Mouse (Mus musculus): ENCODE measurements around the gene Rab37. TPM values are rescaled to one million over a fixed set of nuclear protein-coding genes. Genes with fewer than 3 reads are reported as not detected.

Gene Rab37
- polyA plus RNA-seq, 1 experiment from 2014 or later = 1.7 TPM

DNA sequence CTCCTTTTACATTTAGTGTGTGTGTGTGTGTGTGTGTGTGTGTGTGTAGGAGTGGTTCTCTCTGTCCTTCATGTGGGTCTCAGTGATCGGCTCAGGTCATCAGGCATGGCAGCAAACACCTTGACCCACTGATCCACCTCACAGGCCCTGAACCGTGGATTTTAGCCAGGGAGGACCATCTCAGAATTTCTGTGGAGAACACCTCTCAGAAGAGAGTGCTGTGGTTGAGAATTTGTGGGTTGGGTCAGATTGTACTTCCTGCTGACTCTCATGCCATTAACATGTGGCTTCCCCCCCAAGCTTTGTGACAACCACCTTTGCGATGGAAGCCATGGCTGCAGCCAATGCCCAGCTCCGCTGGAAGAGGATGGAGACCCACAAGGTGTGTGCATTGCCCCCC is 109.3 kb downstream of the Rab37 start:
- Histone ChIP-seq H3K4me2 (replicated peaks; ENCODE audit: low read depth) (no peak overlapping the region), H3K9ac (ENCODE audit: low read length) (no peak overlapping the region), H3K36me3 (ENCODE audit: control insufficient read depth, insufficient read depth, low read length) (peaks cover 17% of the 10 kb centered on the region), H3K27me3 (ENCODE audit: control insufficient read depth, insufficient read depth, low read length) (no peaks in the 10 kb centered on the region), H3K4me1 (replicated peaks; ENCODE audit: control insufficient read depth, insufficient read depth) (no peaks in the 10 kb centered on the region), H3K4me3 (ENCODE audit: low read depth, low read length) (no peak overlapping the region), H3K27ac (replicated peaks) (no peak overlapping the region), H3K9me3 (ENCODE audit: control insufficient read depth, low read length) (no peaks in the 10 kb centered on the region)
- no peak for TF ChIP-seq CTCF (IDR thresholded peaks at IDR 0.05; ENCODE audit: low read depth)
- no peak for TF ChIP-seq EP300 (optimal IDR thresholded peaks at IDR 0.05)
- DNase-seq (ENCODE audit: low spot score) (no peak), ATAC-seq (ENCODE audit: low FRiP score, low TSS enrichment) (no peak)
- 88% methylated on average over 4 of the region's 4 CpGs for WGBS

DNA sequence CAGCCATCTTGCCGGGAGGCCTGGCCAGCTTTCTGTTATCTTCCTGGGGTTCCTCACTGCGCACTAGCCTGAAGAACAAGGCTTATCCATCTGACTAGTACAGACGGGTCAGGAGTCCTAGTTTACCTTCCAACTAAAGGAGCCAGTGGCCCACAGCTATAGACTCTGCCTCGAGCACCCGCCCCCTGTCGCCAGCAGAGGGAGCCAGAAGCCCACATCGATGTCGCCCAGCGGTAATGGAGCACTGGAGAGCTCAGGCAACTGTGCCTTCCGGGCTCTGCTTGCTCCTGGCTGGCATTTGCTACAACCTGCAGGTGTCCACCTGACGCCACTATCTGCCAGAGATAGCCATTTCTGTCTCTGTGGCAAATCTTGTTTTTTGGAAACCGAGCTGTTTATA is 111.1 kb downstream of the Rab37 start:
- no peak overlapping the region for H3K9ac ChIP-seq (ENCODE audit: low read length)
- no peaks in the 10 kb centered on the region for H3K27me3 ChIP-seq (ENCODE audit: control insufficient read depth, insufficient read depth, low read length)
- H3K27ac ChIP-seq (replicated peaks) = no peak overlapping the region
- WGBS = 13% methylated on average over 12 of the region's 12 CpGs
- peak; percentile 87 for DNase-seq (ENCODE audit: low spot score)
- H3K4me2 ChIP-seq (replicated peaks; ENCODE audit: low read depth) = no peak overlapping the region
- no peaks in the 10 kb centered on the region for H3K4me1 ChIP-seq (replicated peaks; ENCODE audit: control insufficient read depth, insufficient read depth)
- peaks cover 23% of the 10 kb centered on the region for H3K36me3 ChIP-seq (ENCODE audit: control insufficient read depth, insufficient read depth, low read length)
- H3K9me3 ChIP-seq (ENCODE audit: control insufficient read depth, low read length) = no peaks in the 10 kb centered on the region
- no peak overlapping the region for H3K4me3 ChIP-seq (ENCODE audit: low read depth, low read length)
- peak; percentile 84 for ATAC-seq (ENCODE audit: low FRiP score, low TSS enrichment)
- TF ChIP-seq CTCF (IDR thresholded peaks at IDR 0.05; ENCODE audit: low read depth) = peak; percentile 97
- no peak for TF ChIP-seq EP300 (optimal IDR thresholded peaks at IDR 0.05)

DNA sequence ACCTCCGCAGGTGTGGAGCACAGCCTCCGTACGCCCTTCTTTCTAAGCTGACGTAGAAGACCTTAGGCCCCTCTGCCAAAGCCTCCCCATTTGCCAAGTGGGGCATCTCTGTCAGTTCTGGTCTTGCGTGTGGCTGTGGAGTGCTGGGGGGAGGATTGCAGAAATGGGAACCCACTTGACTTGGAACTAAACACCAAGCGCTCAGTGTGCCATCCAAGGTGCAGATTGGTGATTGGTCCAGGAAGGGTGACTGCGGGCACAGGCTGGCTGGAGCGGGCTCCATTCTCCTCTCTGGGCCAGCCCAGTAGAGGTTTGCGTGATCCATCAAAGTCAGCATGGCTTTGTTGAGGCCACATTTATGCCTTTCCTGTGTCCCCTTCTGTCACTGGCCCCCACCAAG is 111.5 kb downstream of the Rab37 start:
- peaks cover 21% of the 10 kb centered on the region for H3K36me3 ChIP-seq (ENCODE audit: control insufficient read depth, insufficient read depth, low read length)
- no peak overlapping the region for H3K4me3 ChIP-seq (ENCODE audit: low read depth, low read length)
- H3K9ac ChIP-seq (ENCODE audit: low read length) = no peak overlapping the region
- 95% methylated on average over 9 of the region's 9 CpGs for WGBS
- DNase-seq (ENCODE audit: low spot score) (no peak), ATAC-seq (ENCODE audit: low FRiP score, low TSS enrichment) (no peak)
- no peak overlapping the region for H3K4me2 ChIP-seq (replicated peaks; ENCODE audit: low read depth)
- H3K9me3 ChIP-seq (ENCODE audit: control insufficient read depth, low read length) = no peaks in the 10 kb centered on the region
- H3K27me3 ChIP-seq (ENCODE audit: control insufficient read depth, insufficient read depth, low read length) = no peaks in the 10 kb centered on the region
- H3K27ac ChIP-seq (replicated peaks) = no peak overlapping the region
- TF ChIP-seq CTCF (IDR thresholded peaks at IDR 0.05; ENCODE audit: low read depth) (no peak), EP300 (optimal IDR thresholded peaks at IDR 0.05) (no peak)
- no peaks in the 10 kb centered on the region for H3K4me1 ChIP-seq (replicated peaks; ENCODE audit: control insufficient read depth, insufficient read depth)

DNA sequence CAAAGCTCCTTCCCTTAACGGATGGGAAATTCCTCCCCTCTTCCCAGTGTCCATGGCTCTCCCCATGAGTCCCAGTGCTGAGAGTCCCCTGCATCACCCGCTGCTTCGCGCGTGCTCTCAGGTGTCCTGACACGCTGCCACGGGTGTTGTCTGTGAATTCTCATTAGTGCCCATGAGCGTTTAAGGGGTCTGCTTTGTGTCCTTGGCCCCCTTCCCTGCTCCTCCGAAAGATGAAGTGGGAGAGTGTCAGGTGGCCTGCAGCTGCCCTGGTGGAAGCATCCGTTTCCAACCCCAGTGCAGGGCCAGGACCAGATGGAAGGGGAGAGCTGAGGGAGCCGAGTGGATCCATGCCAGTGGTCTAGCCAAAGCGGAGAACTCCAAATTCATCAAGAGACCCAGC is 116.9 kb downstream of the Rab37 start:
- H3K9me3 ChIP-seq (ENCODE audit: control insufficient read depth, low read length) = no peaks in the 10 kb centered on the region
- H3K27me3 ChIP-seq (ENCODE audit: control insufficient read depth, insufficient read depth, low read length) = no peaks in the 10 kb centered on the region
- ATAC-seq (ENCODE audit: low FRiP score, low TSS enrichment) (no peak), DNase-seq (ENCODE audit: low spot score) (no peak)
- H3K4me3 ChIP-seq (ENCODE audit: low read depth, low read length) = no peak overlapping the region
- no peak for TF ChIP-seq CTCF (IDR thresholded peaks at IDR 0.05; ENCODE audit: low read depth)
- TF ChIP-seq EP300 (optimal IDR thresholded peaks at IDR 0.05) = no peak
- peaks cover 15% of the 10 kb centered on the region for H3K36me3 ChIP-seq (ENCODE audit: control insufficient read depth, insufficient read depth, low read length)
- WGBS = 79% methylated on average over 12 of the region's 12 CpGs
- no peak overlapping the region for H3K27ac ChIP-seq (replicated peaks)
- H3K4me2 ChIP-seq (replicated peaks; ENCODE audit: low read depth) = no peak overlapping the region
- no peaks in the 10 kb centered on the region for H3K4me1 ChIP-seq (replicated peaks; ENCODE audit: control insufficient read depth, insufficient read depth)
- H3K9ac ChIP-seq (ENCODE audit: low read length) = no peak overlapping the region

DNA sequence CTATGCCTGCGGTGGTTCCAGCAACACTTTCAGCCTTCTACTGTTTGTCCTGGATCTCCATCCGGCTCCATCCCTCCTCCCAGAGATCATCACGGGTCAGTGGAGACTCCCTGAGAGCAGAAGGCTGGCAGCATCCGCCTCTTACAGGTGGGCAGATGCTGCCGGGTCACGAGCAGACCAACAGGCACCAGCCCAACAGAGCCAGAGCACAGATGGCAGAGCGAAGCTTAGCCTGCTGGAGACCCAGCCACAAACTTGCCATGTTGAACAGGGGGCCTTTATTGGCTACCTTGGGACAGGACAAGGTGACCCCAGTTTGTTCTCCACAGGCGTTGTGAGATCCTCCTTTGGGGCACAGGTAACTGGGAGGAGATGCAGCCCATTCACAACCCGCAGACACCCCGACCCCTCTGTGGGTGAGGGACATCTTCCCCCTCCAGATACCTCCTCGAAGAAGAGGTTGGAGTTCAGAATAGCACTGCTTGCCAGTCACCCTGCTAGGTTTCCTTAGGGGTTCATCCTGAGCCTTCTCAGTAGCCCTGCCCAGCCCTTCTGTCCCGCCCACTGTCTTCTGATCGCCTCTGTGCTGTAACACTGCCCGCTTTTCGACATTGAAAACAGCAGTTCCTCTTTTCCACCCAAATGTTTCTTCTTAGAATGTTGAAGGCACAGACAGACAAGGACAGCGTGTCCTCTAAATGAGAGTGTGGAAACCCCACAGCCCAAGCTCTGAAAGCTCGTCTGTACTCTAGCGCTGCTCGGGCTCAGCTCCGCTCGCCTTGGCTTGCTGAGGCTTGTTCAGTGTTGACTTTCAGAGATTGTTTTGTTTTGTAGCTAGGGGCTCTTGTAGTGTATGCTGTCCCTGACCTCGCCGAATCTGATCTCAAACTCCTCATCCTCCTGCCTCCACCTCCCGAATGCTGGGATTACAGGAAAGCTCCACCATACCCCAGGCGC is 117.8 kb downstream of the Rab37 start:
- no peak for ATAC-seq (ENCODE audit: low FRiP score, low TSS enrichment)

DNA sequence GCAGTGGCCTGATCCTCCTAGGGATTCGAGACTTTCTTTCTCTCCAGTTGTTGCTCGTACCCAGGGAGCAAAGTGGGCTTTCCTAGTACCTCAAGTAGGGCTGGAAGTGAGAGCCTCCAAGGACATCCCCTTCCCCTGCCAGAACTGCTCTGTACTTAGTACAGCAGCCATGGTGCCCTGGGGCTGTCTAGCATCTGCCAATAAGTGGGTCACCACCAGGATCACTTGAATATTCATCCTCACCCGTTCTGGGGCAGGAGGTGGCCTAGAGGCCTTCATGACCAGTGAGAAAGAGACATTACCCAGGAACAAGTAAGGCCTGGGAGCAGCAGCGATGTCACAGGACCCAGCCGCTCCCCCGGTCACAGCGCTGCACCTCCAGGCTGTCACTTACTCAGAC is 118.7 kb downstream of the Rab37 start:
- H3K9ac ChIP-seq (ENCODE audit: low read length) = no peak overlapping the region
- H3K4me2 ChIP-seq (replicated peaks; ENCODE audit: low read depth) = no peak overlapping the region
- no peak overlapping the region for H3K27ac ChIP-seq (replicated peaks)
- TF ChIP-seq EP300 (optimal IDR thresholded peaks at IDR 0.05) (no peak), CTCF (IDR thresholded peaks at IDR 0.05; ENCODE audit: low read depth) (no peak)
- peaks cover 10% of the 10 kb centered on the region for H3K36me3 ChIP-seq (ENCODE audit: control insufficient read depth, insufficient read depth, low read length)
- H3K27me3 ChIP-seq (ENCODE audit: control insufficient read depth, insufficient read depth, low read length) = no peaks in the 10 kb centered on the region
- ATAC-seq (ENCODE audit: low FRiP score, low TSS enrichment) = no peak
- H3K9me3 ChIP-seq (ENCODE audit: control insufficient read depth, low read length) = no peaks in the 10 kb centered on the region
- no peaks in the 10 kb centered on the region for H3K4me1 ChIP-seq (replicated peaks; ENCODE audit: control insufficient read depth, insufficient read depth)
- WGBS = 86% methylated on average over 7 of the region's 7 CpGs
- no peak for DNase-seq (ENCODE audit: low spot score)
- H3K4me3 ChIP-seq (ENCODE audit: low read depth, low read length) = no peak overlapping the region

More for the DNA sequence above, 117.8 kb downstream of the Rab37 start:
- H3K4me3 ChIP-seq (ENCODE audit: low read depth, low read length) = no peak overlapping the region
- H3K9me3 ChIP-seq (ENCODE audit: control insufficient read depth, low read length) = no peaks in the 10 kb centered on the region
- no peak overlapping the region for H3K27ac ChIP-seq (replicated peaks)
- H3K4me2 ChIP-seq (replicated peaks; ENCODE audit: low read depth) = no peak overlapping the region
- peaks cover 11% of the 10 kb centered on the region for H3K36me3 ChIP-seq (ENCODE audit: control insufficient read depth, insufficient read depth, low read length)
- TF ChIP-seq EP300 (optimal IDR thresholded peaks at IDR 0.05) = no peak
- H3K27me3 ChIP-seq (ENCODE audit: control insufficient read depth, insufficient read depth, low read length) = no peaks in the 10 kb centered on the region
- DNase-seq (ENCODE audit: low spot score) = no peak
- no peaks in the 10 kb centered on the region for H3K4me1 ChIP-seq (replicated peaks; ENCODE audit: control insufficient read depth, insufficient read depth)
- no peak overlapping the region for H3K9ac ChIP-seq (ENCODE audit: low read length)
- WGBS = 73% methylated on average over 25 of the region's 25 CpGs

Other genes starting within 250 kb of the Rab37 start
- gene Gprc5c, start 240.3 kb upstream of the Rab37 start, polyA plus RNA-seq (2015; fragmentation: Nextera tagmentation; extraction: Ambion mirVana) = 10.8 and 11.2 TPM in 2 replicates
- 1.5 and 2.1 TPM in 2 replicates for gene Cd300a, start 201.4 kb upstream of the Rab37 start, polyA plus RNA-seq (2015; fragmentation: Nextera tagmentation; extraction: Ambion mirVana)
- gene Cd300lb, start 157.0 kb upstream of the Rab37 start, polyA plus RNA-seq (2015; fragmentation: Nextera tagmentation; extraction: Ambion mirVana) = 0.12 TPM in 2 replicates
- gene Cd300c, start 122.3 kb upstream of the Rab37 start, polyA plus RNA-seq (2015; fragmentation: Nextera tagmentation; extraction: Ambion mirVana) = not detected in 2 replicates
- 0.10 and 0.17 TPM in 2 replicates for gene Cd300ld, start 101.5 kb upstream of the Rab37 start, polyA plus RNA-seq (2015; fragmentation: Nextera tagmentation; extraction: Ambion mirVana)
- gene Cd300c2, start 89.6 kb upstream of the Rab37 start, polyA plus RNA-seq (2015; fragmentation: Nextera tagmentation; extraction: Ambion mirVana) = 3.2 and 4.1 TPM in 2 replicates
- gene Cd300ld2, start 75.2 kb upstream of the Rab37 start, polyA plus RNA-seq (2015; fragmentation: Nextera tagmentation; extraction: Ambion mirVana) = not detected in 2 replicates
- not detected in 2 replicates for gene Cd300ld4, start 64.4 kb upstream of the Rab37 start, polyA plus RNA-seq (2015; fragmentation: Nextera tagmentation; extraction: Ambion mirVana)
- gene Cd300ld5, start 53.7 kb upstream of the Rab37 start, polyA plus RNA-seq (2015; fragmentation: Nextera tagmentation; extraction: Ambion mirVana) = not detected in 2 replicates
- not detected in 2 replicates for gene Cd300ld3, start 43.0 kb upstream of the Rab37 start, polyA plus RNA-seq (2015; fragmentation: Nextera tagmentation; extraction: Ambion mirVana)
- gene Cd300e, start 29.3 kb upstream of the Rab37 start, polyA plus RNA-seq (2015; fragmentation: Nextera tagmentation; extraction: Ambion mirVana) = 0.07 TPM in 1 of 2 replicates, not detected in the other
- gene Cd300lf, start 42.6 kb downstream of the Rab37 start, polyA plus RNA-seq (2015; fragmentation: Nextera tagmentation; extraction: Ambion mirVana) = 0.36 and 0.47 TPM in 2 replicates
- gene Slc9a3r1, start 71.9 kb downstream of the Rab37 start, polyA plus RNA-seq (2015; fragmentation: Nextera tagmentation; extraction: Ambion mirVana) = 104 and 109 TPM in 2 replicates
- 6.3 and 8.2 TPM in 2 replicates for gene Tmem104, start 96.1 kb downstream of the Rab37 start, polyA plus RNA-seq (2015; fragmentation: Nextera tagmentation; extraction: Ambion mirVana)
- gene Nat9, start 96.4 kb downstream of the Rab37 start, polyA plus RNA-seq (2015; fragmentation: Nextera tagmentation; extraction: Ambion mirVana) = 17.7 and 18.1 TPM in 2 replicates
- not detected in 2 replicates for gene Grin2c, start 175.8 kb downstream of the Rab37 start, polyA plus RNA-seq (2015; fragmentation: Nextera tagmentation; extraction: Ambion mirVana)
- 6.7 and 7.3 TPM in 2 replicates for gene Fdxr, start 185.6 kb downstream of the Rab37 start, polyA plus RNA-seq (2015; fragmentation: Nextera tagmentation; extraction: Ambion mirVana)
- 1.3 and 1.5 TPM in 2 replicates for gene Fads6, start 206.2 kb downstream of the Rab37 start, polyA plus RNA-seq (2015; fragmentation: Nextera tagmentation; extraction: Ambion mirVana)
- gene Otop2, start 215.7 kb downstream of the Rab37 start, polyA plus RNA-seq (2015; fragmentation: Nextera tagmentation; extraction: Ambion mirVana) = 4.2 and 4.7 TPM in 2 replicates
- gene Ush1g, start 230.6 kb downstream of the Rab37 start, polyA plus RNA-seq (2015; fragmentation: Nextera tagmentation; extraction: Ambion mirVana) = 0.34 and 0.36 TPM in 2 replicates
- 20.5 and 21.0 TPM in 2 replicates for gene Otop3, start 243.3 kb downstream of the Rab37 start, polyA plus RNA-seq (2015; fragmentation: Nextera tagmentation; extraction: Ambion mirVana)